Mouse (Mus musculus) CH12.LX (cell line): Measurements from ENCODE around the gene Stom. TPM values are rescaled to one million over a fixed set of nuclear protein-coding genes. Genes with fewer than 3 reads are reported as not detected.

ENCODE experiments used
- DNase-seq: peaks from one replicate; pipeline ENCODE4 v3.0.0-alpha.2; 2013; ENCODE audit errors: extremely low read depth
- H3K27ac ChIP-seq: 2 replicates; pipeline ENCODE4 v1.5.1; 2012; ENCODE audit warnings: low read depth, mild to moderate bottlenecking, control low read depth, moderate library complexity; ENCODE audit not compliant: insufficient read depth
- H3K27me3 ChIP-seq: replicated peaks from 2 replicates; pipeline ENCODE3; 2012; ENCODE audit warnings: inconsistent platforms
- H3K36me3 ChIP-seq, 2 experiments: replicated peaks in 1 of 2; 2 replicates each; pipeline versions ENCODE3 to v1.6.1; 2012; ENCODE audit warnings: inconsistent platforms in 1 of 2, low read length in 1 of 2, mild to moderate bottlenecking in 1 of 2, mixed read lengths in 1 of 2, moderate library complexity in 1 of 2; ENCODE audit not compliant: control insufficient read depth in 1 of 2, insufficient read depth in 1 of 2
- H3K4me1 ChIP-seq, 2 experiments: 2 replicates each; pipeline ENCODE4 v1.6.1; 2012; ENCODE audit warnings: inconsistent platforms in 1 of 2, moderate library complexity in 1 of 2; ENCODE audit not compliant: insufficient read depth in 2 of 2, control insufficient read depth in 1 of 2
- H3K4me2 ChIP-seq: 2 replicates; pipeline ENCODE4 v1.6.1; 2012; ENCODE audit warnings: low read depth, mild to moderate bottlenecking, control low read depth; ENCODE audit not compliant: poor library complexity, insufficient read depth, severe bottlenecking
- H3K4me3 ChIP-seq, 3 experiments: fragments of 150-350 bp in 1 of 3; sonication (generic) in 1 of 3; replicated peaks in 1 of 3; 2 replicates each; pipeline versions ENCODE3 to v1.5.1; 2011 to 2012; ENCODE audit warnings: low read depth in 2 of 3, low read length in 2 of 3, mild to moderate bottlenecking in 2 of 3, moderate library complexity in 2 of 3, control low read depth in 1 of 3, improper control_type of control experiment in 1 of 3, inconsistent platforms in 1 of 3, mixed read lengths in 1 of 3; ENCODE audit not compliant: poor library complexity in 1 of 3
- H3K79me2 ChIP-seq: replicated peaks from 2 replicates; pipeline ENCODE4 v1.6.1; 2012; ENCODE audit warnings: mild to moderate bottlenecking, moderate library complexity; ENCODE audit not compliant: control insufficient read depth, poor library complexity, insufficient read depth, severe bottlenecking; ENCODE audit errors: extremely low read depth
- H3K9ac ChIP-seq: 2 replicates; pipeline ENCODE4 v1.6.1; 2012; ENCODE audit warnings: low read depth, mild to moderate bottlenecking, control low read depth, moderate library complexity; ENCODE audit not compliant: insufficient read depth
- H3K9me3 ChIP-seq: replicated peaks from 2 replicates; pipeline ENCODE3; 2012; ENCODE audit warnings: low read length, inconsistent platforms, mixed read lengths
- CHD1 ChIP-seq: IDR thresholded peaks from 2 replicates; pipeline ENCODE4 v1.6.1; 2012; ENCODE audit warnings: low read depth, low read length, improper control_type of control experiment, inconsistent platforms
- CTCF ChIP-seq, 2 experiments: IDR thresholded peaks in 1 of 2; conservative IDR thresholded peaks in 1 of 2; 2 replicates each; pipeline ENCODE4 v1.5.1; 2011 to 2012; ENCODE audit warnings: low read depth in 2 of 2, low read length in 2 of 2, improper control_type of control experiment in 1 of 2, inconsistent platforms in 1 of 2, mild to moderate bottlenecking in 1 of 2, moderate library complexity in 1 of 2
- E2F4 ChIP-seq: IDR thresholded peaks from 2 replicates; pipeline ENCODE4 v1.6.1; 2011; ENCODE audit warnings: low read depth, low read length, improper control_type of control experiment; ENCODE audit not compliant: insufficient replicate concordance
- EP300 ChIP-seq: IDR thresholded peaks from 2 replicates; pipeline ENCODE4 v1.6.1; 2011; ENCODE audit warnings: low read length, improper control_type of control experiment
- ETS1 ChIP-seq: conservative IDR thresholded peaks from 2 replicates; pipeline ENCODE4 v1.6.1; 2012; ENCODE audit warnings: low read depth, mild to moderate bottlenecking, inconsistent platforms, low read length, improper control_type of control experiment, moderate library complexity
- IRF4 ChIP-seq: IDR thresholded peaks from 2 replicates; pipeline ENCODE4 v1.6.1; 2014; ENCODE audit warnings: low read depth, mild to moderate bottlenecking, inconsistent platforms, low read length, improper control_type of control experiment
- JUN ChIP-seq: IDR thresholded peaks from 2 replicates; pipeline ENCODE4 v1.6.1; 2011; ENCODE audit warnings: low read depth, mild to moderate bottlenecking, low read length, improper control_type of control experiment, moderate library complexity; ENCODE audit not compliant: insufficient read depth
- KAT2A ChIP-seq: IDR thresholded peaks from 2 replicates; pipeline ENCODE4 v1.6.1; 2012; ENCODE audit warnings: low read length, improper control_type of control experiment, inconsistent platforms; ENCODE audit not compliant: insufficient replicate concordance
- MAX ChIP-seq: IDR thresholded peaks from 2 replicates; pipeline ENCODE4 v1.6.1; 2011; ENCODE audit warnings: low read length, improper control_type of control experiment
- MAZ ChIP-seq: IDR thresholded peaks from 2 replicates; pipeline ENCODE4 v1.6.1; 2012; ENCODE audit warnings: low read depth, mild to moderate bottlenecking, inconsistent platforms, low read length, improper control_type of control experiment, moderate library complexity
- MXI1 ChIP-seq: IDR thresholded peaks from 2 replicates; pipeline ENCODE4 v1.6.1; 2011; ENCODE audit warnings: mild to moderate bottlenecking, low read depth, low read length, improper control_type of control experiment
- PAX5 ChIP-seq: IDR thresholded peaks from 2 replicates; pipeline ENCODE4 v1.6.1; 2012; ENCODE audit warnings: low read length, inconsistent platforms, mixed read lengths
- POLR2AphosphoS2 ChIP-seq: IDR thresholded peaks from 2 replicates; pipeline ENCODE4 v1.6.1; 2011; ENCODE audit warnings: low read depth, low read length, improper control_type of control experiment
- RCOR1 ChIP-seq: conservative IDR thresholded peaks from 2 replicates; pipeline ENCODE4 v1.6.1; 2012; ENCODE audit warnings: low read depth, mild to moderate bottlenecking, inconsistent platforms, low read length, improper control_type of control experiment
- SIN3A ChIP-seq: IDR thresholded peaks from 2 replicates; pipeline ENCODE4 v1.6.1; 2012; ENCODE audit warnings: low read length, improper control_type of control experiment, inconsistent platforms
- SMC3 ChIP-seq: IDR thresholded peaks from 2 replicates; pipeline ENCODE4 v1.6.1; 2011; ENCODE audit warnings: low read depth, low read length, improper control_type of control experiment
- TBP ChIP-seq: conservative IDR thresholded peaks from 2 replicates; pipeline ENCODE4 v1.6.1; 2011; ENCODE audit warnings: low read depth, low read length, improper control_type of control experiment
- TCF12 ChIP-seq: IDR thresholded peaks from 2 replicates; pipeline ENCODE4 v1.6.1; 2014; ENCODE audit warnings: low read depth, mild to moderate bottlenecking, inconsistent platforms, low read length, improper control_type of control experiment
- UBTF ChIP-seq: IDR thresholded peaks from 2 replicates; pipeline ENCODE4 v1.6.1; 2012; ENCODE audit warnings: low read depth, mild to moderate bottlenecking, inconsistent platforms, low read length, improper control_type of control experiment, moderate library complexity
- USF2 ChIP-seq: conservative IDR thresholded peaks from 2 replicates; pipeline ENCODE4 v1.6.1; 2011; ENCODE audit warnings: low read depth, low read length, improper control_type of control experiment
- ZC3H11A ChIP-seq: IDR thresholded peaks from 2 replicates; pipeline ENCODE4 v1.6.1; 2012; ENCODE audit warnings: low read depth, mild to moderate bottlenecking, inconsistent platforms, low read length, improper control_type of control experiment
- dilution Hi-C: fragments of 300-500 bp; cut with MboI; formaldehyde crosslinking; loops from 2 replicates; pipeline ENCODE4 v1.14.3; 2020; ENCODE audit warnings: low sequenced_read_pairs; ENCODE audit not compliant: extremely low pct_unique_long_range_greater_than_20kb, extremely low pct_ligation_motif_present
- in situ Hi-C: fragments of 300-500 bp; cut with MboI; formaldehyde crosslinking; loops from 3 replicates; pipeline ENCODE4 v1.14.3; 2019; ENCODE audit warnings: low sequenced_read_pairs, low pct_ligation_motif_present, low pct_unique_long_range_greater_than_20kb, mixed read lengths
- polyA plus RNA-seq: library from polyadenylated mRNA; unstranded; fragments of >175 nt; gene quantifications from 2 replicates; pipeline ENCODE4 v1.2.1, GENCODE M21; 2012; ENCODE audit warnings: low read depth; ENCODE audit not compliant: insufficient read length
- total RNA-seq, 2 experiments: library from RNA; depleted of rRNA; stranded (reverse); fragments of 300-350 nt in 1 of 2; fragments of >200 nt in 1 of 2; gene quantifications; 2 replicates each; pipeline ENCODE4 v1.2.3; 2012 to 2014

Stom gene
- total and polyA plus RNA-seq, 3 experiments = 4.3 to 6.3 (median 5.8) TPM

GRCm38 (mm10) chr2:35293291-35293690 is 43.5 kb downstream of the Stom start:
- peaks cover 18 to 70% of the 10 kb centered on the region in 2 experiments for H3K36me3 ChIP-seq

GRCm38 (mm10) chr2:35292700-35293099 is 44.1 kb downstream of the Stom start:
- H3K4me3 ChIP-seq = no peak overlapping the region
- H3K36me3 ChIP-seq = peaks cover 18 to 70% of the 10 kb centered on the region in 2 experiments
- no peaks in the 10 kb centered on the region for H3K9me3 ChIP-seq
- no peak overlapping the region for H3K27ac ChIP-seq
- no peak overlapping the region for H3K9ac ChIP-seq
- no peaks in the 10 kb centered on the region for H3K79me2 ChIP-seq
- dilution Hi-C loops (no loop called here), in situ Hi-C loops (loop anchor here (10.0 to 25.0 kb wide), 2 partner anchors 212 to 620 kb away; no protein-coding TSS in a partner anchor)
- H3K27me3 ChIP-seq = no peaks in the 10 kb centered on the region
- DNase-seq = no peak
- TF ChIP-seq JUN (no peak), ZC3H11A (no peak), EP300 (no peak), KAT2A (no peak), E2F4 (no peak), MAX (no peak), UBTF (no peak), RCOR1 (no peak), CTCF (conservative IDR thresholded peaks at IDR 0.05 in 1 of 2, IDR thresholded peaks at IDR 0.05 in 1 of 2; ENCODE audit: low read depth in 2 of 2, low read length in 2 of 2) (no peak), USF2 (no peak)
- H3K4me1 ChIP-seq = peaks cover 3 to 8% of the 10 kb centered on the region in 2 experiments; a peak in 3 of 4 replicates
- no peak overlapping the region for H3K4me2 ChIP-seq

More at GRCm38 (mm10) chr2:35293291-35293690, 43.5 kb downstream of the Stom start:
- Histone ChIP-seq H3K27ac (no peak overlapping the region), H3K4me3 (no peak overlapping the region), H3K9me3 (no peaks in the 10 kb centered on the region), H3K4me2 (no peak overlapping the region), H3K79me2 (no peaks in the 10 kb centered on the region), H3K4me1 (peaks cover 3 to 11% of the 10 kb centered on the region in 2 experiments; a peak in 3 of 4 replicates), H3K9ac (no peak overlapping the region), H3K27me3 (no peaks in the 10 kb centered on the region)
- no peak for TF ChIP-seq SIN3A
- TF ChIP-seq UBTF = no peak
- no peak for TF ChIP-seq E2F4
- TF ChIP-seq PAX5 = no peak
- no peak for TF ChIP-seq ZC3H11A
- TF ChIP-seq MAZ = no peak
- TF ChIP-seq MXI1 = no peak
- TF ChIP-seq POLR2AphosphoS2 = no peak
- TF ChIP-seq TCF12 = no peak
- TF ChIP-seq ETS1 = no peak
- TF ChIP-seq TBP = no peak
- no peak for TF ChIP-seq USF2
- TF ChIP-seq SMC3 = no peak
- no peak for TF ChIP-seq CHD1
- TF ChIP-seq IRF4 = no peak
- no peak for DNase-seq
- dilution Hi-C loops (no loop called here), in situ Hi-C loops (loop anchor here (10.0 to 25.0 kb wide), 2 partner anchors 212 to 619 kb away; no protein-coding TSS in a partner anchor)
